In genomic region chr15:98823434-98823833, GRCm38 (mm10) we compare ENCODE assay signal across 18 mouse cellular contexts. TPM values are rescaled to one million over a fixed set of nuclear protein-coding genes. Genes with fewer than 3 reads are reported as not detected.
DNase-seq lines count a peak whose midpoint lies in the region; TF ChIP-seq lines count a peak whose summit lies in the region.
"Had no signal": no experiment of that assay in that cellular context is flagged by ENCODE, and none has a peak within 500 bp of the region (broad histone marks: within the 10 kb centered on the region; RNA-seq: fewer than 3 reads in every experiment).

No protein-coding gene starts in this region.

- peak; percentile 39 for TF ChIP-seq CTCF in left cerebral cortex, adult 2 months (IDR thresholded peaks at IDR 0.05)

- peak; percentile 15 for DNase-seq in adrenal gland, postnatal 10 days
- no peak for DNase-seq in adrenal gland, adult 2 months
- no peak for DNase-seq in left cerebral cortex, adult 2 months (ENCODE audit: extremely low spot score in 1 of 2, low spot score in 2 of 2)
- no peak for DNase-seq in left cerebral cortex, postnatal 4 days
- peak; percentile 52 to 61 for DNase-seq in B cell, adult 2 months
- DNase-seq in adipocyte (ENCODE audit: low spot score): peak; percentile 25
- no peak for DNase-seq in left cerebral cortex, adult 8-10 months (ENCODE audit: low spot score in 2 of 2)
- no peak for DNase-seq in left cerebral cortex, adult 18-20 months (ENCODE audit: low spot score in 2 of 2)
- DNase-seq: gastrocnemius, postnatal 25 days; right cerebral cortex, postnatal 14 days had no signal

- no peak overlapping the region for H3K27ac ChIP-seq in left cerebral cortex, adult 2 months
- H3K27ac ChIP-seq: limb, embryonic 13.5 days had no signal

- H3K4me3 ChIP-seq in left cerebral cortex, adult 2 months: no peak overlapping the region
- H3K4me3 ChIP-seq: limb, embryonic 13.5 days had no signal

- intact Hi-C loops in left cerebral cortex, adult 2 months (cut with DNase I): no loop called here
- intact Hi-C loops in left cerebral cortex, postnatal 4 days (cut with DNase I): no loop called here

RNA-seq across cellular contexts. Expression of gene Prkag1, which starts 7.9 kb away (rescaled TPM):
- total RNA-seq in adrenal gland, postnatal 10 days (2021): 10 to 100 TPM; 65.7 to 71.5 TPM
- total RNA-seq in adrenal gland, adult 2 months (2021): 10 to 100 TPM; 77.1 to 79.8 TPM
- polyA plus RNA-seq in adrenal gland, adult 2 months (2012; rRNA removed): 54.9 and 57.3 TPM in 2 replicates
- 10 to 100 TPM; 46.1 to 52.3 TPM for total RNA-seq in left cerebral cortex, adult 2 months (2021)
- total RNA-seq in left cerebral cortex, postnatal 4 days (2021): 10 to 100 TPM; 35.0 to 38.1 TPM
- 10 to 100 TPM; 47.4 to 60.9 (median 53.2) TPM for total RNA-seq in left cerebral cortex, adult 8-10 months (2022)
- total RNA-seq in left cerebral cortex, adult 18-20 months (2021): 10 to 100 TPM; 54.6 to 56.2 TPM

RNA-seq across cellular contexts. Expression of gene Ddn, which starts 14.1 kb away (rescaled TPM):
- under 1 TPM; 0.09 to 0.21 TPM for total RNA-seq in adrenal gland, postnatal 10 days (2021)
- under 1 TPM in 1 of 2 experiments, not detected in 1; 0.35 TPM for total RNA-seq in adrenal gland, adult 2 months (2021)
- polyA plus RNA-seq in adrenal gland, adult 2 months (2012; rRNA removed): 0.03 and 0.08 TPM in 2 replicates
- total RNA-seq in left cerebral cortex, adult 2 months (2021): 100 to 1,000 TPM; 739 to 834 TPM
- 100 to 1,000 TPM; 113 to 118 TPM for total RNA-seq in left cerebral cortex, postnatal 4 days (2021)
- 100 to 1,000 TPM; 692 to 784 (median 734) TPM for total RNA-seq in left cerebral cortex, adult 8-10 months (2022)
- total RNA-seq in left cerebral cortex, adult 18-20 months (2021): 100 to 1,000 TPM; 778 to 797 TPM
- total RNA-seq: monocyte, adult 5-6 weeks had no signal
- polyA plus RNA-seq: activated CD4-positive, CD25-positive, alpha-beta regulatory T cell, adult 4 months; embryonic facial prominence, embryonic 14.5 days; stomach, embryonic 16.5 days had no signal

RNA-seq across cellular contexts. Expression of gene Wnt1, which starts 33.8 kb away (rescaled TPM):
- total RNA-seq in adrenal gland, postnatal 10 days (2021): under 1 TPM in 1 of 2 experiments, not detected in 1; 0.12 TPM
- not detected for total RNA-seq in adrenal gland, adult 2 months (2021)
- 0.08 TPM in 1 of 2 replicates, not detected in the other for polyA plus RNA-seq in adrenal gland, adult 2 months (2012; rRNA removed)
- under 1 TPM in 1 of 2 experiments, not detected in 1; 0.14 TPM for total RNA-seq in left cerebral cortex, adult 2 months (2021)
- not detected for total RNA-seq in left cerebral cortex, postnatal 4 days (2021)
- under 1 TPM in 1 of 4 experiments, not detected in 3; 0.26 TPM for total RNA-seq in left cerebral cortex, adult 8-10 months (2022)
- not detected for total RNA-seq in left cerebral cortex, adult 18-20 months (2021)
- total RNA-seq: gastrocnemius, postnatal 25 days; layer of hippocampus, adult 8-10 months; monocyte, adult 5-6 weeks had no signal
- polyA plus RNA-seq: activated CD4-positive, CD25-positive, alpha-beta regulatory T cell, adult 4 months; forebrain, embryonic 14.5 days; heart, embryonic 16.5 days; limb, embryonic 13.5 days; stomach, embryonic 16.5 days had no signal

RNA-seq across cellular contexts. Expression of gene Wnt10b, which starts 45.5 kb away (rescaled TPM):
- total RNA-seq in adrenal gland, postnatal 10 days (2021): 1 to 10 TPM in 1 of 2 experiments, under 1 TPM in 1; 0.96 to 1.1 TPM
- 1 to 10 TPM in 1 of 2 experiments, under 1 TPM in 1; 0.84 to 2.2 TPM for total RNA-seq in adrenal gland, adult 2 months (2021)
- polyA plus RNA-seq in adrenal gland, adult 2 months (2012; rRNA removed): 0.45 and 2.2 TPM in 2 replicates
- total RNA-seq in left cerebral cortex, adult 2 months (2021): under 1 TPM; 0.51 to 0.66 TPM
- under 1 TPM; 0.36 to 0.40 TPM for total RNA-seq in left cerebral cortex, postnatal 4 days (2021)
- total RNA-seq in left cerebral cortex, adult 8-10 months (2022): 1 to 10 TPM in 2 of 4 experiments, under 1 TPM in 2; 0.41 to 1.8 (median 1.1) TPM
- 1 to 10 TPM in 1 of 2 experiments, under 1 TPM in 1; 0.63 to 1.1 TPM for total RNA-seq in left cerebral cortex, adult 18-20 months (2021)
- total RNA-seq: monocyte, adult 5-6 weeks had no signal
- polyA plus RNA-seq: forebrain, embryonic 14.5 days had no signal

RNA-seq across cellular contexts. Expression of gene Kmt2d, which starts 47.6 kb away (rescaled TPM):
- 10 to 100 TPM; 47.5 to 64.2 TPM for total RNA-seq in adrenal gland, postnatal 10 days (2021)
- total RNA-seq in adrenal gland, adult 2 months (2021): 10 to 100 TPM; 36.8 to 58.2 TPM
- 21.0 and 22.3 TPM in 2 replicates for polyA plus RNA-seq in adrenal gland, adult 2 months (2012; rRNA removed)
- 100 to 1,000 TPM; 100 to 101 TPM for total RNA-seq in left cerebral cortex, adult 2 months (2021)
- total RNA-seq in left cerebral cortex, postnatal 4 days (2021): 10 to 100 TPM; 74.2 to 74.4 TPM
- total RNA-seq in left cerebral cortex, adult 8-10 months (2022): 10 to 100 TPM; 65.4 to 88.7 (median 76.5) TPM
- 10 to 100 TPM; 74.3 to 77.8 TPM for total RNA-seq in left cerebral cortex, adult 18-20 months (2021)

Comparison
In these comparisons a context has a peak if more than half of its experiments do, and no peak if none do; other contexts are left out.
1. DNase-seq: peak in adrenal gland, postnatal 10 days (single experiment), B cell, adult 2 months (2 of 2) and adipocyte (single experiment); none in adrenal gland, adult 2 months (single experiment), left cerebral cortex, adult 2 months (0 of 2), left cerebral cortex, postnatal 4 days (single experiment), left cerebral cortex, adult 8-10 months (0 of 2) and left cerebral cortex, adult 18-20 months (0 of 2).
2. RNA of gene Ddn, which starts 14.1 kb away (total RNA-seq): 739 to 834 TPM in left cerebral cortex, adult 2 months, 778 to 797 TPM in left cerebral cortex, adult 18-20 months, 692 to 784 TPM in left cerebral cortex, adult 8-10 months and 113 to 118 TPM in left cerebral cortex, postnatal 4 days; 0.35 TPM in adrenal gland, adult 2 months and 0.09 to 0.21 TPM in adrenal gland, postnatal 10 days; every median in the first group is over 10 times any median in the second.